Mouse (Mus musculus): ENCODE data around the gene Pitpna.

Gene Pitpna

DNA sequence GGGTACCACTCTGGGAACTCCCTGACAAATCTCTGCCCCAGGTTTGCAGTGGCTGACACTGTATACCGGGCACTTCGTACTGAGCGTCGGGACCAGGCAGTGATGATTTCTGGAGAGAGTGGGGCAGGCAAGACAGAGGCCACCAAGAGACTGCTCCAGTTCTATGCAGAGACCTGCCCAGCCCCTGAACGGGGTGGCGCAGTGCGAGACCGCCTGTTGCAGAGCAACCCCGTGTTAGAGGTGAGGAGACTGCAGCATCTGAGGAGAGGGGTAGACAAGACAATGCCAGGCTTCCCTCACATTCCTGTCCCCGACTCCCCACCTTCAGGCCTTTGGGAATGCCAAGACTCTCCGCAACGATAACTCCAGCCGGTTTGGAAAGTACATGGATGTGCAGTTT is 70.4 kb downstream of the Pitpna start:
- DNase-seq (ENCODE audit: low read depth, low spot score) = no peak

GRCm38 (mm10) chr11:75658996-75659750 is 71.3 kb downstream of the Pitpna start:
- no peak for DNase-seq (ENCODE audit: low read depth, low spot score)

- DNase-seq (ENCODE audit: low read depth, low spot score) = no peak
These were observed 72.2 kb downstream of the Pitpna start for GRCm38 (mm10) chr11:75660081-75660590.

GRCm38 (mm10) chr11:75660941-75661800 is 73.3 kb downstream of the Pitpna start:
- DNase-seq (ENCODE audit: low read depth, low spot score) = no peak

DNA sequence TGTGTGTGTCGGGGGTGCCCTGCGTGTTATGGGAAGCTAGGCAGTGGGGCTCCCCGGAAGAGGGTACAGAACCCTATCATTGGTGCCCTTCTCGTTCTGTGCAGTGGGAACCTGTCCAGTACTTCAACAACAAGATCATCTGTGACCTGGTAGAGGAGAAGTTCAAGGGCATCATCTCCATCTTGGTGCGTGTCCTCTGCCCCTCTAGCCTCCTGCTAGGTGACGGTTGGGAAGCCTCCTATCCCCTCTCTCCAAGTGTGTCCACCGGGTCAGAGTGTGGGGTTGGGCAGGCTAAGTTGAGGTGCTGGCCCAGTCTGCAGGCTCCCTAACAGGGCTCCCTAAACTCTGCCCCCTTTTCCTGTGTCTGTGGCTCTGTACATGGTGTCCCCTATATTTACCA is 74.2 kb downstream of the Pitpna start:
- no peak for DNase-seq (ENCODE audit: low read depth, low spot score)

DNA sequence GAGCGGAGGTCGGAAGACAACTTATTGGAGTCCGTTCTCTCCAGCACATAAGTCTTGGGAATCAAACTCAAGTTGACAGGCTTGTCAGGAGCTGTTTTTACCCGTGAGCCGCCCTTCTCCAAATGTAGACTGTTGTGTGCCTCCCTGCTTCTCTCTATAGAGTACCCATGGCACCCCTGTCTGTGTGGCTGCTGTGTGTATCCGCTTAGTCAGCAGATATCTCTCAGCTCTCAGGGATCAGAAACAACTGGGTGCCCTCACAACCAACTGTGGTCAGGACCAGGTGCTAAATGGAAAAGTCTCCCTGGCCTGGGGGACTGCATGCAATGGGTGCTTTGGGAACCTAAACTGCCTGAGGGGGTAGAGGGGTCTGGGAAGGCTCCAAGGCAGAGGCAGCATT is 78.4 kb downstream of the Pitpna start:
- no peak for DNase-seq (ENCODE audit: low read depth, low spot score)

DNA sequence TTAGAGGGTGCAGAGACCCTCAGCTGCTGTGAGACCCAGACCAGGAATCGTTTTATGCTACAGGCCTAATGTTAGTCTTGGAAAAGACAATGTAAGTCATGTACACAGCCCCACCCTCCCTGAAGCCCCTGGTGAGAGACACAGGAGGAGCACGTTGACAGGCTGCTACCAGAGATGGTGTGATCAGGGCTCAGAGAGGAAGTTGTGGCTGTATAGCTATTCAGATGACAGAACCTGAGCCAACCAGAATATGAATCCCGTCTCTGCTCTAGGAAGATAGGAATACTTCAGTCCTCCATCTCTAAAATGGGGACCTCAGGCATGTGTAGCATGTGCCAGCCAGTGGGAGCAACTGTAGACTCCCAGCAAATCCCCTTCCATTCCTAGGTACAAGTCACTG is 80.7 kb downstream of the Pitpna start:
- no peak for DNase-seq (ENCODE audit: low read depth, low spot score)

DNA sequence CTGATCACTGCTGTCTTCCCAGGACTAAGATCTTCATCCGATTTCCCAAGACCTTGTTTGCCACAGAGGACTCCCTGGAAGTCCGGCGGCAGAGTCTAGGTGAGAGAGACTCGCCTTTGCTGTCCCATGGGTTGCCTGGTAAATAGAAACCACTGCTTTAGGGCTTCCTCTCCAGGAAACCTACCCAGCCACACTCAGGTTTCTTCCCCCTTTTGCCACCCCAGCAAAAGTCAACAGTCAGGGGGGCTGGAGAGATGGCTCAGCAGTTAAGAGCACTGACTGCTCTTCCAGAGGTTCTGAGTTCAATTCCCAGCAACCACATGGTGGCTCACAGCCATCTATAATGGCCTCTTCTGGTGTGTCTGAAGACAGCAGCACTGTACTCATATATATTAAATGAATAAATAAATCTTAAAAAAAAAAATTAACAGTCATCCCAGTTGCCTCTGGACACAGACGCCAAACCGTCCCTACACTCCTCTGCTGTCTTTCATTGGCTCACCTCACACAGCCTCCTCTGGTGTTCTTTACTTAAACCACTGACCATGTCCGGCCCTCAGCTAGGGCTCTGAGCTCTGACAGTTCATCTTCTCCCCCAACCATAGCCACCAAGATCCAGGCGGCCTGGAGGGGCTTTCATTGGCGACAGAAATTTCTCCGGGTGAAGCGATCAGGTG is 81.4 kb downstream of the Pitpna start:
- DNase-seq (ENCODE audit: low read depth, low spot score) = no peak

DNA sequence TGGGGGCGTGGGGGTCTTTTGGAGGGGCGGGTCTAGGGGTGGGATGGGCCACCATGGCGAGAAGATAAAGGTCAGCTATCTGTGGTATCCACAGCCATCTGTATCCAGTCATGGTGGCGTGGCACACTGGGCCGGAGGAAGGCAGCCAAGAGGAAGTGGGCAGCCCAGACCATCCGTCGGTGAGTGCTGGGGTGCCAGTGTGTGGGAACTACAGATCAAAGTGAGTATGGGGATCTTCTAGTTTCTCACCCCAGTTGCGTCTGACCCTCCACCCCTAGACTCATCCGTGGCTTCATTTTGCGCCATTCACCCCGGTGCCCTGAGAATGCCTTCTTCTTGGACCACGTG is 81.9 kb downstream of the Pitpna start:
- no peak for DNase-seq (ENCODE audit: low read depth, low spot score)

DNA sequence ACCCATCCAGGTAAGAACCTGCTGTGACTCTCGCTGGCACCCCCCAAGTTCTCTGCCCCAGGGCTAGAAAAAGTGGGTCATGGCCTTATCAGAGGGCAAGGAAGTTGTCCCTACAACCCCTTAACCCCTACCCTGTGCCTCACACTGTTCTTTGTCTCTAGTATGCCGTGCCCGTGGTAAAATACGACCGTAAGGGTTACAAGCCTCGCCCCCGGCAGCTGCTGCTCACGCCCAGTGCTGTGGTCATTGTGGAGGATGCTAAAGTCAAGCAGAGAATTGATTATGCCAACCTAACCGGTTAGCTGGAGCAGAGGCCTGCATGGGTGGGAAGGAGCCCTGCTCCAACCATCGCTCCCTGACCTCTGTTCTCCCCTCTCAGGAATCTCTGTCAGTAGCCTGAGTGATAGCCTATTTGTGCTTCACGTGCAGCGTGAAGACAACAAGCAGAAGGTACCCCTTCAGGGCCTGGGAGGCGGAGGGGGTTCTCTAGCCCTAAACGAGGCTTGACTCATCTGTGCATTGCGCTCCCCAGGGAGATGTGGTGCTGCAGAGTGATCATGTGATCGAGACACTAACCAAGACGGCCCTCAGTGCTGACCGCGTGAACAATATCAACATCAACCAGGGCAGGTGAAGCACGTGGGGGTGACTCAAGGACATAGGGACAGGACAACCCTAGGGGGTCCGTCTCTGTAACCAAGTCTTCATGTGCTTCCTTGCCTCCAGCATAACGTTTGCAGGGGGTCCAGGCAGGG is 83.7 kb downstream of the Pitpna start:
- no peak for DNase-seq (ENCODE audit: low read depth, low spot score)

DNA sequence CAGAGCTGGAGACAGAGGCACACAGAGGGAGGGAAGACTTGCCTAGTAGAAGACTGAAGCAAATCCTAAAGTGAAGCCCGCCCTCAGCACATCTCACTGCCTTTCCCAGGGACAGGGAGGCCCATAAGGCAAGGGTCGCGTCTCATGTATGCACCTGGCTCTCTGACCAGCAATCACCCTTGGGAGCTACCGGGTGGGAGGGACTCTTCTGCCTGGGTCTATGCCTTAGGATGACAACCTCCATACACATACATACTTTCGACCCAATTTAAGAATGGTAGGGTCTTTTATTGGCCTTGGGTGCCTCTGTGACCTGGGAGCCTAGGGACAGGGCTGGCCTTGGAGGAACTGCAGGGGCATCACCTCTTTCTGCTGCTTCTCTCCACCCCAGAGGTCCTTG is 85.5 kb downstream of the Pitpna start:
- DNase-seq (ENCODE audit: low read depth, low spot score) = no peak

DNA sequence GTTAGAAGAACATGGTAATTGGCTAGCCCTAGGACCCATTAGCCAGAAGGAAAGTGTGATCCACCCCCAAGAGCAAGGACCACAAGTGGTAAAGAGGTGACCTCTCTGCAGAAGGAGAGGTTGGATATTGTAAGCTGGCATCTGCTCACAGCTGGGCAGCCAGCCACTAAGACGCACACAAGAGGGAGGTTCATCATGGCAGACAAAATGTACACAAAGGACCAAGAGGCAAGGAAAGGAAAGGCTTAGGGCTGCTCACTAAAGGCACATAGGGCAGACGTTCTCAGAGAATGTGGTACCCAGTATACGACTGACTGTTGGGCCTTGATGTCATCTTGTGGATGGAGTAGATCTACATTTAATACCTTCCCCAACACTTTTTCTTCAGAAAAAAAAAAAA is 87.0 kb downstream of the Pitpna start:
- no peak for DNase-seq (ENCODE audit: low read depth, low spot score)

DNA sequence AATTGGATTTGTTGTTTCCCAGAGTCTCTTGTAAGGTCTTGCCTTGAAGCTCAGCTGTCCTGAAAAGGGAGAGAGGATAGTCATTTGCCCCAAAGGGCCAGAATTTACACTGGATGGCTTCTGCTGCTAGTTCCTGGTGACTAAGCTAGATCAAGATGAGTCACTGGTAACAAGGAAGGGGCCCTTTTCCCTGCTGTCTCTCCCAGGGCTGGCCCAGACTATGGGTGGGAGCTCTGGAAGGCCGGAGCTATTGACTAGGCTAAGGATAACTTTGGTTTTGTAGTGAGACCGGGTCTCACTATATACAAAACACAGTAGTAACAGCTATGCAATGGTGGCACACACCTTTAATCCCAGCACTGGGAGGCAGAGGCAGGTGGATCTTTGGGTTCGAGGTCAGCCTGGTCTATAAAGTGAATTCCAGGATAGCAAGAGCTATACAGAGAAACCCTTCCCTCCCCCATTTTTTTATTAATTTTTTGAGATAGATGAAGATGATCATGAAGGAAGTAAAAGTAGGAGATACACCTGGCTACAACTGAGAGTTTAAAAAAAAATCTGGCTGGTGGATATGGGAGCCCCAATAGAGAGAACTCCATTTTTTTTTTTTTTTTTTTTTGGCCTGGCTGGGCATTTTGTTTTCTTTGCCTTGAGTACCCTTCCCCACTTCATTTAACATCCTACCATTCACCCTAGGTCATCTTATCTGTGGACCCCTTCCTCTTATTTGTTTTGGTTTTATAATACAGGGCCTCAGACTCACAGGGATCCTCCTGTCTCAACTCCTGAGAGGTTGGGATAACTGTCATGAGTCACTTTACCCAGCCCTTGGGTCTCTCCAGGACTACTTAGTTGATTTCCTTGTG is 90.2 kb downstream of the Pitpna start:
- DNase-seq (ENCODE audit: low read depth, low spot score) = no peak

Measured in c-Kit-negative CD71-positive TER-119-positive erythroid progenitor cells, embryonic 14.5 days (primary cell).